Mouse (Mus musculus): ENCODE measurements around the gene Rpl18.

GRCm38 (mm10) chr7:45715741-45716459 is 643 bp downstream of the Rpl18 start:
- TF ChIP-seq CTCF (IDR thresholded peaks at IDR 0.05; ENCODE audit: borderline replicate concordance, extremely low read depth, insufficient read depth, insufficient read length) (no peak), POLR2A (IDR thresholded peaks at IDR 0.05; ENCODE audit: borderline replicate concordance, extremely low read depth, insufficient read depth, insufficient read length, poor library complexity, severe bottlenecking) (no peak)

Data from brain, embryonic 14.5 days (tissue).